Mouse (Mus musculus) mouse trophoblast stem cell (cell line): ENCODE data around the gene Grap.

ENCODE experiments used
- in situ Hi-C, 2 experiments: fragments of 300-500 bp; cut with MseI, MboI; formaldehyde crosslinking; loops; 2 replicates in 1 of 2; 3 replicates in 1 of 2; pipeline ENCODE4 v1.15.1; 2025

Grap gene

GRCm38 (mm10) chr11:61719387-61719786, 66.3 kb downstream of the Grap start:
- in situ Hi-C loops = loop anchor here (5.0 kb wide), 2 partner anchors 47 to 52 kb away; no protein-coding TSS in a partner anchor

- in situ Hi-C loops = loop anchor here (5.0 kb wide), 2 partner anchors 48 to 53 kb away; no protein-coding TSS in a partner anchor
Measured at GRCm38 (mm10) chr11:61719826-61720225, 66.8 kb downstream of the Grap start.

GRCm38 (mm10) chr11:61720636-61721035, 67.6 kb downstream of the Grap start, which contains the start of gene Slc5a10:
TSS of gene Slc5a10 (minus strand) at chr11:61720826.
- in situ Hi-C loops = no loop called here

DNA sequence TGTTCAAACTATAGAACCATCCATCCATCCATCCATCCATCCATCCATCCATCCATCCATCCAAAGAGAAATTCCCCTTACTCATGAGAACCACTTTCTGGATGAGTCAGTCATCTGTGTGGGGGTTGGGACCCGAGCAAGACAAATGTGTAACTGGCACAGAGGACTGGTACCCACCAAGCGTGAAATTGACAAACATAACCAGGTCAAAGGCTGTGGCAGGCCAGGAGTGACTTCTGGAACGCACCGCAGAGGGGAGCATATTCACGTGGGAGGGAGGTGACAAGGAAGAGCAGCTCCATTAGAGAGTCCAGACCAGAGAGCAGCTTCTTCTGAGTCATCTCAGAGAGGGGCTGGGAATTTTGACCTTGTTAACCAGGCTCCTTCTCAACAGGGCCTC, 69.0 kb downstream of the Grap start:
- in situ Hi-C loops = no loop called here
